Comparison of ENCODE assay signal across 13 mouse cellular contexts in the genomic region with DNA sequence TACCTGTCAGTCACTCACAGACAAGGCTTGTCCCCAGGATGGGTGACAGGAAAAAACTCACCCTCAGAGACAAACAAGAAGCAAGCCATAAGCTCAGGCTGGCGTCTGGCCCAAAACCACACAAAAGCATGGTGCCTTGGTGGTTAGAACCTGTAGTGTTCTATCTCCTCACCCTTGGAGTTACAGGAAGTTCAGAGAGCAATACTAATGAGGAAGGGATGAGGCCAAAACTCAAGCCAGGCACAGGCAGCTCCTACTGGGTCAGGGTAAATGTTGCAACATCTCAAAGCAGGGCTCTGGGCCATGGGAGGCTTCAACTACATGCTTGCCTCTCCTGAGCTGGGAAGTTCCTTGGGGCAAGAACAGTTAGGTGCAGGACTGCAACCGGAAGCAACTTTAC. TPM values are rescaled to one million over a fixed set of nuclear protein-coding genes. Genes with fewer than 3 reads are reported as not detected.
DNase-seq lines count a peak whose midpoint lies in the region; ATAC-seq lines count a peak whose summit lies in the region.
"Had no signal": no experiment of that assay in that cellular context is flagged by ENCODE, and none has a peak within 500 bp of the region (broad histone marks: within the 10 kb centered on the region; RNA-seq: fewer than 3 reads in every experiment).

No protein-coding gene starts in this region.

- H3K27me3 ChIP-seq in liver, embryonic 15.5 days: no peaks in the 10 kb centered on the region

- no peak overlapping the region for H3K4me3 ChIP-seq in liver, embryonic 15.5 days (replicated peaks)
- H3K4me3 ChIP-seq: forebrain, embryonic 10.5 days; left cerebral cortex, adult 2 months; myocyte had no signal

- WGBS in liver, embryonic 15.5 days (ENCODE audit: insufficient replicate concordance): 22% methylated on average over 2 of the region's 2 CpGs

- H3K36me3 ChIP-seq in liver, embryonic 15.5 days (replicated peaks): no peaks in the 10 kb centered on the region
- H3K36me3 ChIP-seq: forebrain, embryonic 10.5 days had no signal

- peak; percentile 56; the same call in 1 of the 2 replicates for ATAC-seq in liver, embryonic 15.5 days (ENCODE audit: insufficient read depth)
- ATAC-seq in hematopoietic stem cell, adult 5-6 weeks (replicated peaks in 1 of 2; ENCODE audit: insufficient read depth in 1 of 2, low FRiP score in 2 of 2, low TSS enrichment in 1 of 2, low read depth in 1 of 2, poor library complexity in 2 of 2, severe bottlenecking in 2 of 2): peak; percentile 56 to 71
- ATAC-seq in neutrophil, adult 5-6 weeks (ENCODE audit: extremely low read depth, insufficient number of reproducible peaks, low FRiP score, poor library complexity, severe bottlenecking): peak; percentile 58
- ATAC-seq: inflammation-experienced regulatory T-cells, adult 6 months had no signal

- no peak overlapping the region; the same call in 1 of the 2 replicates for H3K27ac ChIP-seq in liver, embryonic 15.5 days (replicated peaks)
- H3K27ac ChIP-seq: forebrain, embryonic 10.5 days; left cerebral cortex, adult 2 months had no signal

- peaks cover 24% of the 10 kb centered on the region for H3K4me1 ChIP-seq in liver, embryonic 15.5 days (replicated peaks)

- no peak overlapping the region for H3K9ac ChIP-seq in liver, embryonic 15.5 days

- H3K9me3 ChIP-seq in liver, embryonic 15.5 days (replicated peaks): no peaks in the 10 kb centered on the region
- H3K9me3 ChIP-seq: forebrain, embryonic 10.5 days had no signal

- no peak overlapping the region for H3K4me2 ChIP-seq in liver, embryonic 15.5 days

- DNase-seq in gastrocnemius, postnatal 25 days: peak; percentile 7
- no peak for DNase-seq in gastrocnemius, adult 8-10 months (ENCODE audit: low spot score in 2 of 2)
- no peak for DNase-seq in liver
- DNase-seq in right cerebral cortex, adult 2 months (ENCODE audit: low spot score in 2 of 2): no peak
- no peak for DNase-seq in embryo, embryonic 10.5 days (ENCODE audit: low spot score)
- DNase-seq: thymus, postnatal 36 days had no signal

RNA-seq across cellular contexts. Expression of gene Nos1ap, which starts 54.4 kb away (rescaled TPM):
- total RNA-seq in gastrocnemius, postnatal 25 days (2021): 1 to 10 TPM; 1.4 to 1.7 TPM
- 1 to 10 TPM in 1 of 4 experiments, under 1 TPM in 3; 0.35 to 1.0 (median 0.60) TPM for total RNA-seq in gastrocnemius, adult 8-10 months (2022)
- polyA plus RNA-seq in liver, embryonic 15.5 days (2015; fragmentation: Nextera tagmentation; extraction: Ambion mirVana): 5.2 and 6.4 TPM in 2 replicates
- total RNA-seq in hematopoietic stem cell, adult 5-6 weeks (2017): 5.7 and 14.3 TPM in 2 replicates
- 3.3 and 4.1 TPM in 2 replicates for total RNA-seq in neutrophil, adult 5-6 weeks (2017)
- polyA plus RNA-seq: inflammation-experienced regulatory T-cells, adult 6 months had no signal
